8 mouse cellular contexts compared by ENCODE assay signal in genomic region chr14:52140577-52141444, GRCm38 (mm10). TPM values are rescaled to one million over a fixed set of nuclear protein-coding genes. Genes with fewer than 3 reads are reported as not detected.
DNase-seq lines count a peak whose midpoint lies in the region; ATAC-seq lines count a peak whose summit lies in the region.

No protein-coding gene starts in this region.

- ATAC-seq in hindbrain, embryonic 15.5 days (ENCODE audit: low FRiP score, low read depth) = no peak
- ATAC-seq in hindbrain, embryonic 11.5 days (ENCODE audit: low FRiP score) = no peak
- ATAC-seq in limb, embryonic 13.5 days (ENCODE audit: low FRiP score, low read depth) = 0 out of 2 replicates have a peak, but pooled peaks have one; percentile 28
- no peak for ATAC-seq in stomach, embryonic 14.5 days (ENCODE audit: insufficient number of reproducible peaks, insufficient read depth, low FRiP score, low read depth)

- no peak overlapping the region for H3K27ac ChIP-seq in hindbrain, embryonic 15.5 days (replicated peaks)
- H3K27ac ChIP-seq in hindbrain, embryonic 11.5 days (ENCODE audit: low read depth, low read length) = no peak overlapping the region
- peak overlapping the region; percentile 29; the same call in 1 of the 2 replicates for H3K27ac ChIP-seq in limb, embryonic 13.5 days
- no peak overlapping the region for H3K27ac ChIP-seq in stomach, embryonic 14.5 days (ENCODE audit: low read length)

- H3K4me3 ChIP-seq in hindbrain, embryonic 15.5 days = no peak overlapping the region
- H3K4me3 ChIP-seq in hindbrain, embryonic 11.5 days (ENCODE audit: low read depth, low read length) = no peak overlapping the region
- H3K4me3 ChIP-seq in limb, embryonic 13.5 days = 0 out of 2 replicates have a peak overlapping the region, but pooled peaks have one; percentile 1
- no peak overlapping the region for H3K4me3 ChIP-seq in stomach, embryonic 14.5 days (ENCODE audit: low read depth, low read length)

- no peaks in the 10 kb centered on the region for H3K36me3 ChIP-seq in hindbrain, embryonic 15.5 days
- no peaks in the 10 kb centered on the region for H3K36me3 ChIP-seq in hindbrain, embryonic 11.5 days (ENCODE audit: control insufficient read depth, insufficient read depth, low read length)
- H3K36me3 ChIP-seq in limb, embryonic 13.5 days = no peaks in the 10 kb centered on the region
- H3K36me3 ChIP-seq in stomach, embryonic 14.5 days (ENCODE audit: control insufficient read depth, insufficient read depth, low read length) = no peaks in the 10 kb centered on the region

- H3K9me3 ChIP-seq in hindbrain, embryonic 15.5 days = no peaks in the 10 kb centered on the region
- H3K9me3 ChIP-seq in hindbrain, embryonic 11.5 days (ENCODE audit: control insufficient read depth, low read length) = no peaks in the 10 kb centered on the region
- no peaks in the 10 kb centered on the region for H3K9me3 ChIP-seq in limb, embryonic 13.5 days
- no peaks in the 10 kb centered on the region for H3K9me3 ChIP-seq in stomach, embryonic 14.5 days (ENCODE audit: control insufficient read depth, low read depth, low read length)

- H3K27me3 ChIP-seq in hindbrain, embryonic 15.5 days = no peaks in the 10 kb centered on the region
- H3K27me3 ChIP-seq in hindbrain, embryonic 11.5 days (ENCODE audit: control insufficient read depth, insufficient read depth, low read length) = no peaks in the 10 kb centered on the region
- H3K27me3 ChIP-seq in limb, embryonic 13.5 days = no peaks in the 10 kb centered on the region
- no peaks in the 10 kb centered on the region for H3K27me3 ChIP-seq in stomach, embryonic 14.5 days (ENCODE audit: control insufficient read depth, insufficient read depth, low read length)

- H3K9ac ChIP-seq in hindbrain, embryonic 15.5 days = no peak overlapping the region
- no peak overlapping the region for H3K9ac ChIP-seq in hindbrain, embryonic 11.5 days (ENCODE audit: low read depth, low read length)
- no peak overlapping the region for H3K9ac ChIP-seq in limb, embryonic 13.5 days
- no peak overlapping the region for H3K9ac ChIP-seq in stomach, embryonic 14.5 days (replicated peaks; ENCODE audit: low read depth, low read length)

- 64% methylated on average over 19 of the region's 19 CpGs for WGBS in hindbrain, embryonic 15.5 days
- 58% methylated on average over 19 of the region's 19 CpGs for WGBS in hindbrain, embryonic 11.5 days
- WGBS in limb, embryonic 13.5 days = 32% methylated on average over 19 of the region's 19 CpGs
- WGBS in stomach, embryonic 14.5 days = 39% methylated on average over 19 of the region's 19 CpGs

- H3K4me1 ChIP-seq in hindbrain, embryonic 15.5 days (replicated peaks) = no peaks in the 10 kb centered on the region
- H3K4me1 ChIP-seq in hindbrain, embryonic 11.5 days (replicated peaks; ENCODE audit: control insufficient read depth, insufficient read depth, low read length) = no peaks in the 10 kb centered on the region
- H3K4me1 ChIP-seq in limb, embryonic 13.5 days = peaks cover 17% of the 10 kb centered on the region
- no peaks in the 10 kb centered on the region for H3K4me1 ChIP-seq in stomach, embryonic 14.5 days (ENCODE audit: control insufficient read depth, insufficient read depth, low read length)

- H3K4me2 ChIP-seq in hindbrain, embryonic 15.5 days = 0 out of 2 replicates have a peak overlapping the region, but pooled peaks have one; percentile 11
- no peak overlapping the region for H3K4me2 ChIP-seq in hindbrain, embryonic 11.5 days (replicated peaks; ENCODE audit: low read depth, low read length)
- H3K4me2 ChIP-seq in limb, embryonic 13.5 days (replicated peaks) = peak overlapping the region; percentile 46
- H3K4me2 ChIP-seq in stomach, embryonic 14.5 days (replicated peaks; ENCODE audit: low read depth, low read length) = peak overlapping the region; percentile 25

- DNase-seq in hindbrain, embryonic 11.5 days (ENCODE audit: low spot score) = no peak
- peak; percentile 50 for DNase-seq in NIH3T3 (ENCODE audit: low read depth)
- DNase-seq in cerebellum, adult 8-10 months = no peak
- DNase-seq in adrenal gland, adult 2 months = no peak
- no peak for DNase-seq in left cerebral cortex, adult 8-10 months (ENCODE audit: low spot score in 2 of 2)

RNA-seq across cellular contexts. Expression of gene Rpgrip1, which starts 30.3 kb away (rescaled TPM):
- polyA plus RNA-seq in hindbrain, embryonic 15.5 days (2015; fragmentation: Nextera tagmentation; extraction: Ambion mirVana) = 47.9 and 52.4 TPM in 2 replicates
- polyA plus RNA-seq in hindbrain, embryonic 11.5 days (2014; fragmentation: Nextera tagmentation; extraction: Ambion mirVana) = 68.4 and 86.9 TPM in 2 replicates
- polyA plus RNA-seq in limb, embryonic 13.5 days (2015; fragmentation: Nextera tagmentation; extraction: Ambion mirVana) = 90.3 and 90.4 TPM in 2 replicates
- 54.3 and 67.1 TPM in 2 replicates for polyA plus RNA-seq in stomach, embryonic 14.5 days (2014; fragmentation: Nextera tagmentation; extraction: Ambion mirVana)
- total RNA-seq in adrenal gland, adult 2 months (2021) = 1 to 10 TPM in 1 of 2 experiments, under 1 TPM in 1; 0.26 to 1.2 TPM
- polyA plus RNA-seq in adrenal gland, adult 2 months (2012; rRNA removed) = 0.33 and 0.55 TPM in 2 replicates
- 1 to 10 TPM in 3 of 4 experiments, under 1 TPM in 1; 0.91 to 3.1 (median 2.6) TPM for total RNA-seq in left cerebral cortex, adult 8-10 months (2022)

RNA-seq across cellular contexts. Expression of gene Hnrnpc, which starts 37.0 kb away (rescaled TPM):
- 445 and 453 TPM in 2 replicates for polyA plus RNA-seq in hindbrain, embryonic 15.5 days (2015; fragmentation: Nextera tagmentation; extraction: Ambion mirVana)
- polyA plus RNA-seq in hindbrain, embryonic 11.5 days (2014; fragmentation: Nextera tagmentation; extraction: Ambion mirVana) = 962 and 981 TPM in 2 replicates
- 759 and 771 TPM in 2 replicates for polyA plus RNA-seq in limb, embryonic 13.5 days (2015; fragmentation: Nextera tagmentation; extraction: Ambion mirVana)
- polyA plus RNA-seq in stomach, embryonic 14.5 days (2014; fragmentation: Nextera tagmentation; extraction: Ambion mirVana) = 586 and 599 TPM in 2 replicates
- 100 to 1,000 TPM; 240 to 298 TPM for total RNA-seq in adrenal gland, adult 2 months (2021)
- polyA plus RNA-seq in adrenal gland, adult 2 months (2012; rRNA removed) = 24.4 and 40.6 TPM in 2 replicates
- 100 to 1,000 TPM; 182 to 218 (median 204) TPM for total RNA-seq in left cerebral cortex, adult 8-10 months (2022)

RNA-seq across cellular contexts. Expression of gene Supt16, which starts 56.4 kb away (rescaled TPM):
- 36.0 and 45.1 TPM in 2 replicates for polyA plus RNA-seq in hindbrain, embryonic 15.5 days (2015; fragmentation: Nextera tagmentation; extraction: Ambion mirVana)
- polyA plus RNA-seq in hindbrain, embryonic 11.5 days (2014; fragmentation: Nextera tagmentation; extraction: Ambion mirVana) = 84.2 and 128 TPM in 2 replicates
- 72.3 and 74.0 TPM in 2 replicates for polyA plus RNA-seq in limb, embryonic 13.5 days (2015; fragmentation: Nextera tagmentation; extraction: Ambion mirVana)
- 86.0 and 87.3 TPM in 2 replicates for polyA plus RNA-seq in stomach, embryonic 14.5 days (2014; fragmentation: Nextera tagmentation; extraction: Ambion mirVana)
- 10 to 100 TPM; 48.2 to 55.7 TPM for total RNA-seq in adrenal gland, adult 2 months (2021)
- 3.6 and 4.6 TPM in 2 replicates for polyA plus RNA-seq in adrenal gland, adult 2 months (2012; rRNA removed)
- total RNA-seq in left cerebral cortex, adult 8-10 months (2022) = 10 to 100 TPM; 59.0 to 62.8 (median 60.4) TPM

Comparison
In these comparisons a context has a peak if more than half of its experiments do, and no peak if none do; other contexts are left out.
1. RNA of gene Rpgrip1, which starts 30.3 kb away (polyA plus RNA-seq): 90.3 to 90.4 TPM in limb, embryonic 13.5 days, 68.4 to 86.9 TPM in hindbrain, embryonic 11.5 days, 54.3 to 67.1 TPM in stomach, embryonic 14.5 days and 47.9 to 52.4 TPM in hindbrain, embryonic 15.5 days; 0.33 to 0.55 TPM in adrenal gland, adult 2 months; every median in the first group is over 10 times any median in the second.
2. RNA of gene Hnrnpc, which starts 37.0 kb away (polyA plus RNA-seq): 962 to 981 TPM in hindbrain, embryonic 11.5 days, 759 to 771 TPM in limb, embryonic 13.5 days, 586 to 599 TPM in stomach, embryonic 14.5 days and 445 to 453 TPM in hindbrain, embryonic 15.5 days; 24.4 to 40.6 TPM in adrenal gland, adult 2 months; every median in the first group is over 10 times any median in the second.